Mouse (Mus musculus) frontal cortex, postnatal 25 days (tissue): ENCODE measurements around the gene Mast3.

Experiments used
- DNase-seq, 2 experiments: peaks; one replicate each; pipeline ENCODE4 v3.0.0; 2022; ENCODE audit warnings: low spot score in 2 of 2

Gene Mast3

GRCm38 (mm10) chr8:70776496-70777444 lies 28.1 kb downstream of the Mast3 start, which contains the start of gene Pik3r2:
TSS of gene Pik3r2 (minus strand) at chr8:70776713.
- DNase-seq: peak; percentile 98

- no peak for DNase-seq
Measured at GRCm38 (mm10) chr8:70775851-70776495, 28.9 kb downstream of the Mast3 start.

- no peak for DNase-seq
Measured at GRCm38 (mm10) chr8:70775227-70775626, 29.6 kb downstream of the Mast3 start.

GRCm38 (mm10) chr8:70774740-70775139 lies 30.1 kb downstream of the Mast3 start:
- no peak for DNase-seq

- no peak for DNase-seq
Measured at GRCm38 (mm10) chr8:70773833-70774232, 31.0 kb downstream of the Mast3 start.

GRCm38 (mm10) chr8:70773410-70773809 lies 31.4 kb downstream of the Mast3 start:
- no peak for DNase-seq

- DNase-seq: no peak
Measured at GRCm38 (mm10) chr8:70772890-70773289, 32.0 kb downstream of the Mast3 start.

- DNase-seq: no peak
Measured at GRCm38 (mm10) chr8:70772075-70772474, 32.8 kb downstream of the Mast3 start.

GRCm38 (mm10) chr8:70771217-70771616 lies 33.6 kb downstream of the Mast3 start:
- no peak for DNase-seq

GRCm38 (mm10) chr8:70770748-70771147 lies 34.1 kb downstream of the Mast3 start:
- DNase-seq: no peak

- DNase-seq: no peak
Measured at GRCm38 (mm10) chr8:70769858-70770257, 35.0 kb downstream of the Mast3 start.

- peak; percentile 90 to 95 for DNase-seq
Measured at GRCm38 (mm10) chr8:70769359-70769758, 35.5 kb downstream of the Mast3 start.

- DNase-seq: no peak
Measured at GRCm38 (mm10) chr8:70768956-70769355, 35.9 kb downstream of the Mast3 start.

- DNase-seq: no peak
Measured at GRCm38 (mm10) chr8:70768231-70768776, 36.5 kb downstream of the Mast3 start.

- no peak for DNase-seq
Measured at GRCm38 (mm10) chr8:70767503-70767902, 37.4 kb downstream of the Mast3 start.

GRCm38 (mm10) chr8:70766571-70767440 lies 38.0 kb downstream of the Mast3 start:
- DNase-seq: no peak

GRCm38 (mm10) chr8:70765838-70766570 lies 38.9 kb downstream of the Mast3 start:
- no peak for DNase-seq

GRCm38 (mm10) chr8:70765329-70765728 lies 39.5 kb downstream of the Mast3 start:
- DNase-seq: no peak

- DNase-seq: no peak
Measured at GRCm38 (mm10) chr8:70764676-70765075, 40.2 kb downstream of the Mast3 start.

- no peak for DNase-seq
Measured at GRCm38 (mm10) chr8:70764026-70764425, 40.8 kb downstream of the Mast3 start.

GRCm38 (mm10) chr8:70763354-70763753 lies 41.5 kb downstream of the Mast3 start:
- DNase-seq: peak in 1 of 2 experiments; percentile 60
